ENCODE assay signal across 12 mouse cellular contexts in the genomic region with DNA sequence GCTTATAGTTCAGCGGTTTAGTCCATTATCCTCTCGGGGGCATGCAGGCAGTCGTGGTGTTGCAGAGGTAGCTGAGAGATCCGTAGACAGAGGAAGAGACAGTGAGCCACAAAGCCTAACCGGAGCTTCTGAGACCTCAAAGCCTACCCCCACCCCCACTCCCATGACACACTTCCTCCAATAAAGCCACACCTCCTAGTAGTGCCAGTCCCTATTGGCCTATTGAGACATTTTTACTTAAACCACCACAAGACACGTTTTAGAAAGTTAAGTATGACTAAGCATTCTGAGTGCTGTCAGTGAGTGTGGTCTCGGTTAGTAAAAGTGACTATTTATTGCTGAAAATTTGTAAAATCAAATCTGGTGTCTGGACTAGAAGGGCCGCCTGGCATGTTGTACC.
DNase-seq lines count a peak whose midpoint lies in the region; ATAC-seq and TF ChIP-seq lines count a peak whose summit lies in the region.
"Had no signal": no experiment of that assay in that cellular context is flagged by ENCODE, and none has a peak within 500 bp of the region (broad histone marks: within the 10 kb centered on the region; RNA-seq: fewer than 3 reads in every experiment).

No protein-coding gene starts in this region.

- H3K9ac ChIP-seq in liver, embryonic 11.5 days (ENCODE audit: low read depth, low read length): no peak overlapping the region
- no peak overlapping the region for H3K9ac ChIP-seq in forebrain, postnatal 0 days
- H3K9ac ChIP-seq in midbrain, embryonic 15.5 days: no peak overlapping the region
- no peak overlapping the region for H3K9ac ChIP-seq in forebrain, embryonic 13.5 days
- H3K9ac ChIP-seq: hindbrain, embryonic 14.5 days had no signal

- no peaks in the 10 kb centered on the region for H3K27me3 ChIP-seq in heart, embryonic 10.5 days (ENCODE audit: insufficient read depth, poor library complexity, severe bottlenecking)
- H3K27me3 ChIP-seq in liver, embryonic 11.5 days (replicated peaks; ENCODE audit: control insufficient read depth, insufficient read depth, low read length): no peaks in the 10 kb centered on the region
- no peaks in the 10 kb centered on the region for H3K27me3 ChIP-seq in forebrain, postnatal 0 days (ENCODE audit: insufficient read depth, low read length)
- H3K27me3 ChIP-seq in midbrain, embryonic 15.5 days (replicated peaks): no peaks in the 10 kb centered on the region
- no peaks in the 10 kb centered on the region for H3K27me3 ChIP-seq in forebrain, embryonic 13.5 days

- intact Hi-C loops in heart, postnatal 14 days (cut with DNase I): no loop called here

- no peak overlapping the region for H3K4me2 ChIP-seq in liver, embryonic 11.5 days
- H3K4me2 ChIP-seq in forebrain, postnatal 0 days (ENCODE audit: low read depth): no peak overlapping the region
- no peak overlapping the region for H3K4me2 ChIP-seq in midbrain, embryonic 15.5 days
- H3K4me2 ChIP-seq in forebrain, embryonic 13.5 days: no peak overlapping the region
- H3K4me2 ChIP-seq: hindbrain, embryonic 14.5 days had no signal

- 82% methylated on average over 8 of the region's 8 CpGs for WGBS in heart, embryonic 10.5 days
- 43% methylated on average over 8 of the region's 8 CpGs for WGBS in liver, embryonic 11.5 days
- WGBS in forebrain, postnatal 0 days: 88% methylated on average over 8 of the region's 8 CpGs
- 82% methylated on average over 8 of the region's 8 CpGs for WGBS in midbrain, embryonic 15.5 days
- WGBS in forebrain, embryonic 13.5 days: 90% methylated on average over 8 of the region's 8 CpGs

- H3K27ac ChIP-seq in heart, embryonic 10.5 days: peak overlapping the region; percentile 87
- no peak overlapping the region for H3K27ac ChIP-seq in liver, embryonic 11.5 days (ENCODE audit: low read depth, low read length)
- H3K27ac ChIP-seq in forebrain, postnatal 0 days (ENCODE audit: low read depth, low read length): no peak overlapping the region
- H3K27ac ChIP-seq in midbrain, embryonic 15.5 days: no peak overlapping the region
- no peak overlapping the region for H3K27ac ChIP-seq in forebrain, embryonic 13.5 days
- H3K27ac ChIP-seq: hindbrain, embryonic 14.5 days had no signal

- no peaks in the 10 kb centered on the region for H3K9me3 ChIP-seq in heart, embryonic 10.5 days
- no peaks in the 10 kb centered on the region for H3K9me3 ChIP-seq in liver, embryonic 11.5 days (ENCODE audit: control insufficient read depth, low read length)
- no peaks in the 10 kb centered on the region for H3K9me3 ChIP-seq in forebrain, postnatal 0 days (ENCODE audit: low read length)
- H3K9me3 ChIP-seq in midbrain, embryonic 15.5 days: no peaks in the 10 kb centered on the region
- H3K9me3 ChIP-seq in forebrain, embryonic 13.5 days (replicated peaks): no peaks in the 10 kb centered on the region

- ATAC-seq in liver, embryonic 11.5 days (replicated peaks; ENCODE audit: low FRiP score): 0 out of 2 replicates have a peak, but pooled peaks have one; percentile 42
- ATAC-seq in megakaryocyte progenitor cell, adult 5-6 weeks (replicated peaks; ENCODE audit: poor library complexity): peak; percentile 94
- ATAC-seq in forebrain, postnatal 0 days: no peak
- ATAC-seq in midbrain, embryonic 15.5 days (replicated peaks): no peak
- no peak for ATAC-seq in forebrain, embryonic 13.5 days

- DNase-seq in heart, embryonic 10.5 days (ENCODE audit: low spot score): no peak
- no peak for DNase-seq in heart, postnatal 14 days
- DNase-seq in liver, embryonic 11.5 days (ENCODE audit: low spot score): no peak
- DNase-seq in thymus, postnatal 10 days (ENCODE audit: low spot score in 2 of 2): peak; percentile 81 to 86
- no peak for DNase-seq in forebrain, postnatal 0 days
- DNase-seq: adrenal gland, adult 2 months; layer of hippocampus, postnatal 36 days; right cerebral cortex, postnatal 4 days had no signal

- TF ChIP-seq CTCF in forebrain, postnatal 0 days (IDR thresholded peaks at IDR 0.05; ENCODE audit: low read depth): no peak

- H3K36me3 ChIP-seq in heart, embryonic 10.5 days: no peaks in the 10 kb centered on the region
- no peaks in the 10 kb centered on the region for H3K36me3 ChIP-seq in liver, embryonic 11.5 days (ENCODE audit: control insufficient read depth, insufficient read depth, low read length)
- H3K36me3 ChIP-seq in forebrain, postnatal 0 days (ENCODE audit: insufficient read depth): no peaks in the 10 kb centered on the region
- no peaks in the 10 kb centered on the region for H3K36me3 ChIP-seq in midbrain, embryonic 15.5 days (replicated peaks)
- no peaks in the 10 kb centered on the region for H3K36me3 ChIP-seq in forebrain, embryonic 13.5 days (ENCODE audit: poor library complexity, severe bottlenecking)

- H3K4me1 ChIP-seq in heart, embryonic 10.5 days: peaks cover 56% of the 10 kb centered on the region
- peaks cover 28% of the 10 kb centered on the region for H3K4me1 ChIP-seq in liver, embryonic 11.5 days (replicated peaks; ENCODE audit: control insufficient read depth, insufficient read depth, low read length)
- H3K4me1 ChIP-seq in forebrain, postnatal 0 days (ENCODE audit: insufficient read depth): no peaks in the 10 kb centered on the region
- 0 out of 2 replicates have a peak, but pooled peaks cover 6% of the 10 kb centered on the region for H3K4me1 ChIP-seq in midbrain, embryonic 15.5 days
- H3K4me1 ChIP-seq in forebrain, embryonic 13.5 days: peaks cover 10% of the 10 kb centered on the region

- H3K4me3 ChIP-seq in heart, embryonic 10.5 days: no peak overlapping the region
- no peak overlapping the region for H3K4me3 ChIP-seq in liver, embryonic 11.5 days (ENCODE audit: low read depth, low read length)
- no peak overlapping the region for H3K4me3 ChIP-seq in forebrain, postnatal 0 days (ENCODE audit: low read depth, low read length)
- no peak overlapping the region for H3K4me3 ChIP-seq in midbrain, embryonic 15.5 days
- no peak overlapping the region for H3K4me3 ChIP-seq in forebrain, embryonic 13.5 days

Comparison
In these comparisons a context has a peak if more than half of its experiments do, and no peak if none do; other contexts are left out.
1. DNase-seq: peak in thymus, postnatal 10 days (2 of 2); none in heart, embryonic 10.5 days (single experiment), heart, postnatal 14 days (0 of 2), liver, embryonic 11.5 days (single experiment) and forebrain, postnatal 0 days (single experiment).
2. ATAC-seq: peak in liver, embryonic 11.5 days (single experiment) and megakaryocyte progenitor cell, adult 5-6 weeks (single experiment); none in forebrain, postnatal 0 days (single experiment), midbrain, embryonic 15.5 days (single experiment) and forebrain, embryonic 13.5 days (single experiment).